Mouse (Mus musculus) lung, postnatal 0 days (tissue): Measurements from ENCODE around the gene Il7r.

Source experiments
- CTCF ChIP-seq: IDR thresholded peaks from 2 replicates; pipeline ENCODE4 v1.5.1; 2016; ENCODE audit warnings: antibody characterized with exemption, mild to moderate bottlenecking
- EP300 ChIP-seq: IDR thresholded peaks from 2 replicates; pipeline ENCODE4 v1.6.1; 2016; ENCODE audit warnings: antibody characterized with exemption, mild to moderate bottlenecking, control low read depth

DNA sequence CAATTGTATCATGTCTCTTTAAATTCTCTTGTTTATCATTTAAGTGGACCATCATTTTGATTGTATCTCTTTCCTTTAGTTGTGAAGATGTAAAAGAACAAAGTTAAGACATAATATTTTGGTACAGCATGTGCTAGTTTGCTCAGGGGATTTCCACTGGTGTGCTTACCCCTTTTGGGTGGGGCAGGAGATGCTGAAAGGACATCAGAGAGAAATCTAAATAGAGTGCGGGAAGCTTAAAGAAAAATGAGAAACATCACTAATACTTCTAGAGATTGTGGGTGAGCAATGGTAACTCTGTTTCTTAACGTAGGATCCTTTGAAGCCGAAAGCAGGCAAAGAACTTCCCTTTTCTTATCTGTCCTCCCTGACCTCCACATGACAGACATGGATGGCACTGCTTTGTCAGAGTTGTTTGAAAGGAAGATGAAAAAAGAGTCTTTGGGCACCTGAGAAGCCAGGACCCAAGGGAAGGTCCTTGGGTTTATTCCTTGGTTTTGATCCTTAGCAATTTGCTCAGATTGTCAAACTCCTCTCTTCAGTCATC lies 3.5 kb upstream of the Il7r start:
- no peak for TF ChIP-seq EP300
- no peak for TF ChIP-seq CTCF
